Mouse (Mus musculus) embryo, embryonic 10 days (tissue): ENCODE data around the gene Pxylp1.
"Not testable (repeated sequence)": the region's sequence is repeated elsewhere in the genome, so short reads cannot be mapped to it uniquely, and the experiment has no call there.

Source experiments
- DNase-seq: peaks from one replicate; pipeline ENCODE4 v3.0.0-alpha.2; 2015; ENCODE audit warnings: low spot score

Pxylp1 gene

DNA sequence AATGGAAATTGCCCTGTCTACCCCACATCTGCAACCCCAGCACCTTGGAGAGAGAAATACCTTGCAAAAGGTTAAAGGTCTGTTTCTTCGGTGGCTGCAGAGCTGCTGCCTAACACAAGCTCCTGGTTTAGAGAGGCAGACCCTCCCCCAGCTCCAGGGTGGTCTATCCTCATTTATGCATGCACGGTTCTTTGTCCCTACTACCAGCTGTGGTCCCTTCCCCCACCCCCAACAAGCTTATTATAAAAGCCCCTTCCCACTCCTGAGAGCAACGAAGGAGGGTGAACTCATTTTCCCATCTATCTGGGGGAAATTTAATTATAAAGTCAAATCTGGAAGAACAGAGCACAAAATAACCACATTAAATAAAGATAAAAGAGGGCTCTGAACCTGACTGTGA, at the start of gene Pxylp1:
TSS of gene Pxylp1 (minus strand) at position 124 of the 400 bp plus-strand sequence.
- DNase-seq: peak; percentile 70

DNA sequence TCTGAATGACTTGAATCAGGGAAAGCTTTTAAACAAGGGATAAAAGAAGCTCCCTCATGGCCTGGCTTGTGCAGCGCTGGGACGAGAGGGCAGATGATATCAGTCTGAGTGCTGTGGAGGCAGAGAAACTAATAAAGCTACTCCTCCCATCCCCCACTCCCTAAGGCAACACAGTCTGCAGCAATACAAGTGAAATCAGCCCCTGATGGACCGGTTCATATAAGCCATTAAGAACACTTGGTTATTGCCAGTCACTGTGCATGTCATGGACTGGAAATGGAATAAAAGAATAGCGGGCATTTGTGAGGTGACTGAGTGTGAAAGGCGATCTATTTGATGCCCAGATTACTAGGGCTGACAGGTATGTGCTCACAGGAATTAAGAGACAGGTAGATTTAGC, 46.4 kb upstream of the Pxylp1 start:
- DNase-seq: no peak

DNA sequence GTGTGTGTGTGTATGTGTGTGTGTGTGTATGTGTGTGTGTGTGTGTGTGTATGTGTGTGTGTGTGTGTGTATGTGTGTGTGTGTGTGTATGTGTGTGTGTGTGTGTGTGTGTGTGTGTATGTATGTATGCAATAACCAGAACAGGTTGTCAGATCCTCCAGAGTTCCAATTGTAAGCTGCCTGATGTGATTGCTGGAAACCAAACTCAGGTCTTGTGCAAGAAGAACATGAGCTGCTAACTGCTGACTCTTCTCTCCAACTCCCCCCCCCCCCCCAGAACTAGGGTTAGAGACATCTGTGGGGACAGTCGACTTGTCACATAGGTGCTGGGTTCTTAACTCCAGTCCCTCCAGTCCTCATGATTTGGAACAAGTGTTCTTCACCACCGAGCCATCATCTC, 44.0 kb upstream of the Pxylp1 start:
- DNase-seq: not testable (repeated sequence)

DNA sequence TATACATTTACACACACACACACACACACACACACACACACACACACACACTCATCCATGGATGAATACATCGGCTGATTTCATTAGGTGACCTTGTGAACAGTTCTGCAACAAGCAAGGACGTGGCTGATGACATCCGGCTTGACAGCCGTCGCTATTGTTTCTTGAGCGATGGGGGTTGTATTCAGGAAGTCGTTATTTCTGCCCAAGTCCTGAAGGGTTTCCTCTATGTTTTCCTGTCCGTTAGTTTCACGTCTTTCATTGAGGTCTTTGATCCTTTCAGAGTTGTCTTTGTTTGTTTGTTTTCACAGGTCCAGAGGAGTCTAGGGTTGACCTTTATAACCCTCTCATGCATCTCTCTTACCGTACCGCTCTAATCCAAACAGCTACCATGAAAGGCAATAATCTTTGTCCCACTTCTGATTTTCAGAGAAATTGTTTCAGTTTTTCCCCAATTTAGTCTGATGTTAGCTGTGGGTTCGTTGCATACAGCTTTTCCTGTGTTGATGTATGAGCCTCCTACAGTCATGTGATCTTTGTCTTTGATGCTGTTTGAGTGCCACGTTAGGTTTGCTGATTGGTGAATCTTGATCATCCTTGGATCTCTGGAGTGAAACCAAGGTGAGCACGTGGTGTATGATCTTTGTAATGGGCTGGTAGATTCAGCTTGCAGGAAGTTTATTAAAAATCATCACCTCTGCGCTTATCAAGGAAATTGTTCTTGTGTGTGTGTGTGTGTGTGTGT, 43.3 kb upstream of the Pxylp1 start:
- no peak for DNase-seq

DNA sequence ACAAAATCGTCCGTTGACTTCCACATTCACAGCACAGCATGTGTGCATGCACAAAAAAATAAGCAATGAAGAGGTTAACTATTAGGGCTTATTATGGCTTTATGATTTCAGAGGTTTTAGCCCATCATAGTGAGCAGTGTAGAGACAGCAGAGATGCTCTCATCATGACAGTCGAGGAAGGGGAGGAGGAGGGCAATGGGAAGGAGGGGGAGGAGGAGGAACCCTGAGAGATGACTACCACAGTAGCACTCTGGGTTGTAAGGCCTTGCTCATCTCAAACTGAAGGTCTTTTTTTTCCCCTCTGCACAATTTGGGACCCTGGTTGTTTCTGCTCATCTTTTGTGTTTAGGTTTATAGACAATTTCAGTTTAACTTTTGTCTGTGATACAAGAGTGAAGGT, 42.3 kb upstream of the Pxylp1 start:
- no peak for DNase-seq

DNA sequence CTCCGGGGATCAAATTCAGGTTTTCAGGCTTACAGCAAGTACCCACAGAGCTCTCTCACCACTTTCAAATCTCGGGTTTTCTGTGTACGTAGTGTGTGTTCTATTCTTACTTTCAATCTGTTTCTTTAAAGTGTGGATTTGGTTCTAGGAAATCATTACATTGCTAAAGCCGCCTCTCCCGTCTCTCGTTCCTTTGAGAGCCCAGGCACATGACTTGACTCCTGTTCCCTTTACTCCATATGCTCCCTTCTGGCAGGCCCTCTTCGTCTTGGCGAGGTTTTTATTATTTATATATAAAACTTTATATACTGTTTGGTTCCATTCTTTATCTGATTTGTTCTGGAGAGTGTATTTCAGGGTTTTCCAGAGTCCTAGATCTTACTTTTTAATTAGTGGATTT, 40.3 kb upstream of the Pxylp1 start:
- DNase-seq: no peak

DNA sequence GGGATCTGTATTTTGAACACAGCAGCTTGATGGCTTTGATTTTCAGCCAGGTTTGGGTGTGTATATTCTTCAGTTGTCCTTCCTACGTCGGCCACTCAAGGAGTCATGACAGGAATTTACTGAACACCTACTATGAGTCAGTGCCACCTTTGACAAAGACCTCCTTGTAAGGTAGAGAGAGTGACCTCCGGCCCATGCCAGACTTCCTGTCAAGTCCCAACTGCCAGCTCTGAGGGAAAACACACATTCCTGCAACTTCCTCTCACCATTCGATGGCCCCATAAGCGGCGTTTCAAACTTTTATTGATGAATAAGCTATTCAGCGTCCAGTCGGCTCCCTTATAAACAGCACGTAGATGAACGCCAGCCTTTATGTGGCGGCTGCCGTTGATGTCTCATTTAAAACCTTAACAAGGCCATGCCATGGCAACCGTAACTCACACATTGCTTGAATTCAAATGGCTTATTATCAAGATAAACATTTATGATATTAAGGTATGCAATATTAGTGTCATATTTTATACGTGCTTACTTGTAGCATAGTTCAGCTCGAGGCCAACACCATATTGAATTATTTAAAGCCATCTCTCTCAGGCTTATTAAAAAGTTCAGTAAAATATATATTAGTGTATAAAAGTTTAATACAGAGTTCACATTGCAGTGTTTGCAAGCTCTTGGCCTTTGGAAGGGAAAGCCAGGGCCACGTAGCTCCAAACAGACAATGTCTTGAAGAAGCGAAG, 31.3 kb upstream of the Pxylp1 start:
- DNase-seq: no peak

DNA sequence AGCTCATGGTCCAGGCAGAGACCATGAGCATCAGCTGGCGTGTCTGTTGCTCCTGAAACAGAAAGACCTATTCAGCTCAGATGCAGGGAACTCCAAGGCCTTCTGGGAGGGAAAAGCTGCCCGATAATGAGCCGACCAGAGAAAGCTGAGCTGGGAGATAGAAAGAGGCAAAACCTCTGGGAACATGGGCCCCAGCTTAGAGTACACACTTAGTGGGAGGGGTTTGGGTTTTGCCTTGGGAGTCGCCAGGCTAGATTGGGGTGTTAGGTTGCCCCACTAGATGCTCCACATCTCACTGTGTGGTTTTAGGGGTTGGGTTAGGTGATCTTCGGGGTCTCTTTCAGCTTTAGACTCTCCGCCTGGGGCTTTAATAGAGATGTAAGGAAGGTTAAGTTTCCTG, 30.6 kb upstream of the Pxylp1 start:
- no peak for DNase-seq

DNA sequence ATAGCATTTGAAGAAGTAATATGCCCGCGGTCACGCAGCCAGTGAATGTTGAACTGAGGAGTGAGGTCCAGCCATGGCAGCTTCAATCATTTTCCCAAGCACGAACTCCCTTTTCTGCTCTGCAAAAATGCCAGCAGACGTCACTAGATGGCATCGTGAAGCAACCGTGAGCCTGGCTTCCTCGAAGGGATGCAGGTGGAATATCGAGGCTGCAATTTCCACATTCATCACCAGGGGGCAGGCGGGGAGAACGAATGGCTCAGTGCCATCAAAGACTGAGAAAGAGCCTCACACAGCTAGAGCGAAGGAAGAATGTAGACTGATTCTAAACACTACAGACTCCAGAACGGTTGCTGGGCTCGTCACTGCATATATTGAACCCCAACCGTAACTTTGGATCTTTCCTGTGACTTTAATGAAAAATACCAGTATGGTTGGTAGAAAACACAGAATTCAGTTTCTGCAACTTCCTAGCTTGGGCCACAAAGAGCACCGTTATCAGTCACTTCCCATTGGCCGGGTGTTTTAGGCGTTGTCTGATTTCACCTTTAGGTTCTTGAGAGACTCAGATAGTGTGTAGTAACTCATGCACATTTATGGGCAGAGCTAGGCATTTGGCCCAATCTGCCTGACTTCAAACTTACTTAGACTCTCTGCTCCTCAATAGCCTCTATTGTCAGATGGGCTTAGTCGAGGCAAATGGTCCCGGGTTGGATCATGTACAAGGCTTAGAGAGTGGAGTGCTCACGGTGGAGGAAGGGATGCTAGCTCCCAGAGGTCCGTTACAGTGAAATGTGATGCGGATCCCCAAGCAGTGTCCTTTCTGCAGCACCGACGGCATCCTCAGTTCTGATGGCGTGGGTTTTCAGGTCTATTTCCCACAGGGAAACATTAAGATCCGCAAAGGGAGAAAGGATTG, 24.4 kb upstream of the Pxylp1 start:
- peak; percentile 97 for DNase-seq

DNA sequence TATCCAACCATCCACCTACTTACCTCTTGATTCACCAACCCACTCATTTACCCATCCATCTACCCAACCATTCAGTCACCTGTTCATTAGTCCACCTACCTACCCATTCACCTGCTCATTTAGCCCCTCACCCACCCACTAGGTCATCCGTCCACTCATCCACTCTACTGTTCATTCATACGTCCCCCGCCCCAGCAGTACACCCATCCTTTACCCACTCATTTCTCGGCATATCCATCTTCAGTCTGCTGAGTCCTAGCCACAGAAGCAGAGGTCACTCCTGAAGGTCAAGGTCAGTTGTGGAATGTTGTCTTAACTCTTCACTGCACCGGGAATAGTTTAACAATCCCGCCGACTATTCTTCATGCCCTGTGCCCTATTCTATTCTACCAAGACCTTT, 23.6 kb upstream of the Pxylp1 start:
- DNase-seq: no peak

DNA sequence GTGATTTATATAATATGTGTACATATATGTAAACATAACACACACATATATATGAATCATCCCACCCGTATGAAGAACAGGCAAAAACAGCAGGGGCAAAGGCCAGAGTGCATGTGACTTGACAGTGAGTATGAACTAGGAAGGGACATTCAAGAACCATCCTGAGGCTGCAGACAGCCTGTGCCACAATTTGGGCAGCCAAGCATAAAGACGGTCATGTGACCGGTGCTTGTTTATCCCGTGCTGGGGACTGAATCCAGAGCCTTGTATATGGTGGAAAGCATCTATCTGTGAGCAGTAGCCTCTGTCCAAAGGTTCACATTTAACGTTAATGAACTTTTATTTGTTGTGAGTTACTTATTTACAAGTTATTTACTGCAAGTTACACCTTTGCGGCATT, 22.4 kb upstream of the Pxylp1 start:
- no peak for DNase-seq

DNA sequence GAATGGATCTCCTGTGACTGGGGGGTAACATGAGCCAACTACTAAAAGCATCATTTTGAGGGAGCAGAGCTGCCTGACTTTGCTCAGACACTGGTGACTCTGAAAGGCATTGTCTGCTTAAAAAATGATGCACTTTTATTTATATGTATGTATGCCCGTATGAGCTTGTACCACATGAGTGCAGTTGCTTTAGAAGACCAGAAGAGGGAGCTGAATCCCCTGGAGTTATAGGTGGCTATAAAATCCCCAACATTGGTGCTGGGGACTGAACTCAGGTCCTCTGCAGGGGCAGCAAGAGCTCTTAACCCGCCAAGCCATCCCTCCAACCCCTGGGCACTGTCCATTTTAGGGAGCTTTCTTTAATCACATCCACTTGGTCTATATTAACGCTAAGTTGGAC, 21.5 kb upstream of the Pxylp1 start:
- DNase-seq: no peak

DNA sequence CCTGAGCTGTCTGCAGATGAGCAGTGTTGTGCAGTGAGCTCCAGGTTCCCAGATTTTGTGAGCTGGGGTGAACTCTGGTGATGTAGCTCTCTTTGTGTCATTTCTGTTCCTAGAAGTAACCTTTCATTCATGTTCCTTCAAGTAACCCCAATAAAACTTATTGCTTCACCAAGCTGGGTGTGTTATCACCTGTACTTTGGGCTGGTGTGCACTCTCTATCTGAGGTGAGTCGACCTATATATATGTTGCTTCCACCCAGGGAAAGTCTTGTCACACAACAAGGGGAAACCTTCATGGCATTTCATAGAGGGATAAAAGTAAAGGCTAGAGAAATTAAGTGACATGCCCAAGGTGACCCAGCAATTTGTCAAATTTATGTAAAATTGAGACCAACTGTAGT, 17.0 kb upstream of the Pxylp1 start:
- DNase-seq: no peak

DNA sequence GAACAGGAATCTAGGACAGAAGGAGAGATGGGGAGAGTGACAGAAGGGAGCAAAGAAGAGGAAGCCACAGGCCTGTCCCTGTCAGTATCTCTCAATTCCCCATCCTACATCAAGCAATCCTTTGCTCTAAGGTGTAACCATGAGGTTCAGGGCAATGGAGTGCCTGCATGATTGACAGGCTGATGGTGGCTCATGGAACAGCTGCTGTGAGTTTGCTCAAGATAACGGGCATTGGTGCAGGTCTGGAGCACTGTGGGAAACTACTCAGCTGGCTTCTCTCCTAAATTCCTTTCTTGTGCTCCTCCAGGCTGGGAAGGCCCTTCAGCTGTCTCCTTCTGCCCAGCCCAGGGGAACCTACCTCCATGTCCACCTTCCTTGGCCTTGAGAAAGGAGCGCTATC, 16.3 kb upstream of the Pxylp1 start:
- no peak for DNase-seq

DNA sequence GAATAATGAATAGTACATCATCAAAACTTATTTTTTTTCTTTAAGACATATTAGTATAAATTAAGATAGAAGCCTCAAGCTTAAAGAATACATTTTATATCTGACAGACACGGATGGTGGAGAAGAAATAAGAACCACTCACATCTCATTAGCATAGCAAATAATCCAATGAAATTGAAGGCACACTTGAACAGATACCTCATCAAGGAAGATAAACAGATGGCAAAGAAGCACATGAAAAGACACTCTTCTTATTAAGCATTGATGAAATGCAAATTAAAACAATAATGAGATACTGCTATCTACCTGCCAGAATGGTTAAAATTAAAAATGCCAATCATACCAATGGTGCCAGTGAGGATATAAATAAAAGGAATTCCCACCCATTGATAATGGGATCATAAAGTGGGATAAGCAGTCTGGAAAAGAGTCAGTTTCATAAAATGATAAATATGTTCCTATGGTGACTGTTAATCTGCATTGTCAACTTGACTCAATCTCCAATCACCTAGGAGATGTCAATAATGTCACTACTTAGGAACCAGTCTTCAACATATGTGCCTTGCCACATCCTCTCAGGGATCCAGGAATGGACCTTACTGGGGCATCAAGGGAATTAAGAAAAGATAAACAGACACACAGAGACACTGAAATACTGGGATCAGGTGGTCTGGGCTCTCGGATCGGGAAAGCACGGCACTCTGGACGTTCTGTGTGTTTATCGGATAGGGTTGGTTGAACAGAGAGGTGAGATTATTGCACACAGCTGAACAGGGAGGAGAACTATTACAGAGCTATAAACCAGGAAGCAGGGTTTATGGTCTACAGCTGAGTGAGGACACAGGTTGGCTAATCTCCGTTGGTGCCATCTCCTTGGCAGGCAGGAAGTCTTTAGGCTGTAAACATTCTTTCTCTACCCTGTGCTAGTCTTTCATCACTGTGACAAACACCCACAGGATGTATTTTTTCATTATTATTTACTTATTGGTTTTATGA, 12.2 kb upstream of the Pxylp1 start:
- DNase-seq: no peak

DNA sequence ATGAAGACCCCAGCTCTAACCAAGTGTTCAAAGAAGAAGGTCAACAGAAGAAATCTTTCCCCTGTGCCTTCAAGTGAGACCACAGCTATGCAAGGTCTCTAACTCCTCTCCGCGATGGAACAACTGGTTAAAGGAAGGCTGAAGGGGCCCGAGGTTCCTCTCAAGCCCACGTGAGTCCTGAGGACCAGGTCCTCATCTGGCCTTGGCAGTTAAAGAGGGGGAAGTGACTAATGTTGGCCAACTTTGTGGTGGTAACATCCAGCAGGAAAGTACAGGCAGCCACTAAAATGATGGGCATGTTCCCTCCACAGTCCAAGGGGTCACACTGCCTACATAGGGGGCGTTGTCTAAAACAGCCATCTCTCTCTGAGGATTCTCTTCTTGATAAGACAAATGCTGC, 7.2 kb upstream of the Pxylp1 start:
- DNase-seq: no peak

DNA sequence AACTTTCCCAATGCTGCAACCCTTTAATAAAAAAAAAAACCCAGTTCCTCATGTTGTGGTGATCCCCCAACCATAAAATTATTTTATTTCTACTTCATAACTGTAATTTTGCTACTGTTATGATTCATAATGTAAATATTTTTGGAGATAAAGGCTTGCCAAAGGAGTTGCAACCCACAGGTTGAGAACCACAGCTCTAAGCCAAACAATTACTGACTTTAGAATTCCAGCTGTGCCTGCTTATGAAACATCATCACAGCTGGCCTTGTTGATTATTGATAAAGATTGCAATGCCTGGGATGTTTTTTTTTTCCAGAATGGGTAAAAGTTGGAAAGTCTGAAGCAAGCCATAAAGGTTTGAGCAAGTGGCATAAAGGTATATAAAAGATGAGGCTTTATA, 6.5 kb upstream of the Pxylp1 start:
- no peak for DNase-seq

DNA sequence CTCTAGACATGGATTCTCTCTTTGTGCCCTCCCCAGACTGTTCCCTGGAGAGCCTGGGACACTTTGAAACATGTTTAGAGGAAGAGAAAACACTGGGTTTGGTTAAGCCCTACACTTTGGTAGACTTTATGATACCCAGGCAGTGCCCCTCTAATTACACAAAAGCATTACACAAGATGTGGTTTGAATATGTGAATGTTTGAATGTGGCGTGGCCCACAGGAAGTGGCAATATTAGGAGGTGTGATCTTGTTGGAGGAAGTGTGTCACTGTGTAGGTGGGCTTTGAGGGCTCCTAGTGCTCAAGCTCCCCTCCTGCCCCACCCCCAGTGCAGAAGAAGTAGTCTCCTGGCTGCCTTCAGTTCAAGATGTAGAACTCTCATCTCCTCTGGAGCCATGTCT, 4.2 kb upstream of the Pxylp1 start:
- no peak for DNase-seq

DNA sequence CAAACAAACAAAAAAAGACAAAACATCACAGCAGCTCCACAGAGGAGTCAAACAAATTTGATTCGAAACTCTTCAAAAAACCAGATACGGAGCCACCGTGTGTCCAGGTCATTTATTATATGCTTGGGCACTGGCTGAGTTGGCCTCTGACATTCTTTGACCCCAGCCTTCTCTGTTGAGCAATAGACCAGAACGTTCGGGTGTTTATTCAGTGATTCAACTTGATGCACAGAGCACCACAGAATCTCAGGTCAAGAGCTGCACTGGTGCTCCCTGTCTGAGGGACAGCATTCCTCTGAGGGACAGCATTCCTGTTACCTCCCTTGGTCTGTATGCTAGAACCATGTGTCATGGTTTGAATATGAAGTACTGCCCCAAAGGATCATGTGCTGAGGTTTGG, 1.1 kb upstream of the Pxylp1 start:
- DNase-seq: peak; percentile 42

DNA sequence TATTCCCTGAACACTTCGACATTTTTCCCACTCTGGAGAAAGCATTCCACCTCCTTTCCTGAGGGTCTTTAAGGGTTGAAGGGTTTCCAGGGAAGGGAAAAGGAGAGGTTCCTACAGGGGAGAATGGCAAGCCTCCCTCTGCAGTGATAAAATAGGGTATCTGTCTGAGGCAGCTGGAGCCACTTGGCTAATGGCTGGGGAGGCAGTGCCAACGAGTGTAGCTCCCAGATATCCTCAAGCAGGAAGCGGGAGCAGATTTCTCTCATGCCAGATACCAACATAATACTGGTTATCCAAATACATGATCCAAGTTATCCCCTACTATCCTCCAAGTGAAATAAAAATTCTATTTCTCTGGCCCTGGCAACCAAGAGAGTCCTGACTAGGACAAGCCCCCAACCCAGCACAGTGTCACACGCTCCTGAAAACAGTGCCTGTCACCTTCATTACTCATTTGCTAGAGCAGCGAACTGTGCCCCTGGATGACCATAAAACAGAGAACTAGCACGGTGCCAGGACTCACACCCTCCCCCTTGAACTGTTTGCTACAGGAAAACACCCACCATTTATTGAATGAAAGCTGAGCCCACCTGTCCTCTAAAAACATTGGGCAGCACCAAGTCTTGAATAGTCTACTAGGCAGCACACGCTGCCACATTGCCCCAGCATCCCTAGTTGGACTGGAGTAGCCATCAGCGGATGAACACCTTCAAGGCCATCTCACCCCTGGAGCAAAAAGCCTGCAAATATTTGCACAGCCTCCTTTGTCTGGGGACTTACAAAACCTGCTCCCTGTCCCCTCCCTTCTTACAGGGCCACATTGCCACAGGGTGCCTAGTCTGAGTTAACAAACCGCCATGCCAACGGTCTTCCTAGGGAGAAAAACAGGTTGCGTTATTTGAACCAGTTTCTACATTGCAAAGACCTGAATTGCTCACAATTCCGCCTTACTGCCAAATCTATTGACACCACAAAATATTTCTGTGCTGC, 833 bp downstream of the Pxylp1 start:
- DNase-seq: peak; percentile 24
